ENCODE assay signal across 20 mouse cellular contexts in the genomic region with DNA sequence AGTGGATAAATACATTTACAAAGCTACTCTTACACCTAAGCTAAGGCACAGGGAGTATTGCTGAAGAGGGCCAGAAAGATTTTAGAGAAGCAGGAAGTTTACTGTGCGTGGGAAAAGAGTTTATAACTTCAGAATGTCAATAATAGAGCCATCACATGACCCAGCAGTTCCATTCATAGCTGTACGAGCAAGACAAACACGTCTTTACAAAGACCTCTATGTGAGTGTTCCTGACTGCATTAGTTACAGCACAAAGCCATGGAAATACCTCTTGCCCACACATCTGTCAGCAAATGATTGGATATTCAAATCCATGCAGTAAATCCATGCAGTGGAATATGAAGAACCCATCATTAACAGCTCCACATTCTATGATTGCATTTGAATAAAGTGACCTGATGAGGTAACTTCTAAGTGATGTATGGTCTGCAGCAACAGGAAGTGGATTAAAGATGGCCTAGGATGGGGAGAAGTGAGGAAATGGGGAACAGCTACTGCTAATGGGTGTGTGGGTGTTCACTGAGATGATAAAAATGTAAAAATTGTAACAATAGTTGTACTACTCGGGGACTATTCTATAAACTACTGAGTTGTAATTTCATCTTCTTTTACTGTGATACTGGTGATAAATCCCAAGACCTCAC. TPM values are rescaled to one million over a fixed set of nuclear protein-coding genes. Genes with fewer than 3 reads are reported as not detected.
DNase-seq lines count a peak whose midpoint lies in the region; ATAC-seq and TF ChIP-seq lines count a peak whose summit lies in the region.
"Had no signal": no experiment of that assay in that cellular context is flagged by ENCODE, and none has a peak within 500 bp of the region (broad histone marks: within the 10 kb centered on the region; RNA-seq: fewer than 3 reads in every experiment).

No protein-coding gene starts in this region.

- TF ChIP-seq POLR2A in heart, adult 2 months (IDR thresholded peaks at IDR 0.05; ENCODE audit: insufficient read depth, low read depth, low read length) = no peak
- TF ChIP-seq POLR2A in cerebellum, adult 2 months (IDR thresholded peaks at IDR 0.05; ENCODE audit: borderline replicate concordance, insufficient read depth, low read length) = no peak

- H3K79me2 ChIP-seq in heart, adult 2 months (replicated peaks; ENCODE audit: control insufficient read depth, insufficient read depth, low read length) = no peaks in the 10 kb centered on the region

- peak; percentile 4 for DNase-seq in forebrain, embryonic 14.5 days (ENCODE audit: low spot score)
- no peak for DNase-seq in midbrain, embryonic 14.5 days
- no peak for DNase-seq in midbrain, embryonic 11.5 days (ENCODE audit: low spot score, missing footprints)
- no peak for DNase-seq in heart, adult 2 months
- no peak for DNase-seq in cerebellum, adult 2 months
- DNase-seq: adrenal gland, postnatal 14 days; cerebellum, adult 9-11 months; gastrocnemius, postnatal 25 days; kidney, adult 11 months; left cerebral cortex, postnatal 4 days; right cerebral cortex, postnatal 14 days had no signal

- TF ChIP-seq CTCF in heart, adult 2 months (IDR thresholded peaks at IDR 0.05) = no peak
- no peak for TF ChIP-seq CTCF in cerebellum, adult 2 months (IDR thresholded peaks at IDR 0.05; ENCODE audit: borderline replicate concordance, insufficient read depth, low read depth, low read length)

- WGBS in forebrain, embryonic 14.5 days = 32% methylated on average over 4 of the region's 4 CpGs
- WGBS in forebrain, embryonic 13.5 days = 35% methylated on average over 4 of the region's 4 CpGs
- WGBS in midbrain, embryonic 14.5 days = 45% methylated on average over 4 of the region's 4 CpGs
- 56% methylated on average over 4 of the region's 4 CpGs for WGBS in midbrain, embryonic 11.5 days
- WGBS in heart, adult 2 months = 43% methylated on average over 4 of the region's 4 CpGs
- 57% methylated on average over 4 of the region's 4 CpGs for WGBS in cerebellum, adult 2 months

- no peak overlapping the region for H3K4me2 ChIP-seq in forebrain, embryonic 14.5 days (ENCODE audit: low read length)
- H3K4me2 ChIP-seq in forebrain, embryonic 13.5 days = no peak overlapping the region
- no peak overlapping the region for H3K4me2 ChIP-seq in midbrain, embryonic 14.5 days (ENCODE audit: low read length)
- H3K4me2 ChIP-seq in midbrain, embryonic 11.5 days = no peak overlapping the region
- H3K4me2 ChIP-seq: hindbrain, embryonic 13.5 days; limb, embryonic 15.5 days; lung, embryonic 15.5 days; neural tube, embryonic 12.5 days had no signal

- no peaks in the 10 kb centered on the region for H3K9me3 ChIP-seq in forebrain, embryonic 14.5 days (replicated peaks; ENCODE audit: control insufficient read depth, low read length)
- H3K9me3 ChIP-seq in forebrain, embryonic 13.5 days (replicated peaks) = no peaks in the 10 kb centered on the region
- no peaks in the 10 kb centered on the region for H3K9me3 ChIP-seq in midbrain, embryonic 14.5 days (ENCODE audit: control insufficient read depth, low read length)
- no peaks in the 10 kb centered on the region for H3K9me3 ChIP-seq in midbrain, embryonic 11.5 days (ENCODE audit: control insufficient read depth, low read length)
- H3K9me3 ChIP-seq: hindbrain, embryonic 13.5 days; limb, embryonic 15.5 days; lung, embryonic 15.5 days; neural tube, embryonic 12.5 days had no signal

- no peak overlapping the region for H3K4me3 ChIP-seq in forebrain, embryonic 14.5 days (ENCODE audit: low read depth, low read length)
- no peak overlapping the region for H3K4me3 ChIP-seq in forebrain, embryonic 13.5 days
- no peak overlapping the region for H3K4me3 ChIP-seq in midbrain, embryonic 14.5 days (replicated peaks; ENCODE audit: low read depth, low read length)
- H3K4me3 ChIP-seq in midbrain, embryonic 11.5 days (ENCODE audit: low read depth, low read length) = no peak overlapping the region
- H3K4me3 ChIP-seq in heart, adult 2 months = no peak overlapping the region
- no peak overlapping the region for H3K4me3 ChIP-seq in cerebellum, adult 2 months (replicated peaks; ENCODE audit: insufficient read depth, low read depth, low read length)
- H3K4me3 ChIP-seq: hindbrain, embryonic 13.5 days; limb, embryonic 15.5 days; lung, embryonic 15.5 days; neural tube, embryonic 12.5 days had no signal

- intact Hi-C loops in heart, adult 2 months (cut with DNase I) = no loop called here

- no peak overlapping the region for H3K9ac ChIP-seq in forebrain, embryonic 14.5 days (ENCODE audit: low read length)
- H3K9ac ChIP-seq in forebrain, embryonic 13.5 days = no peak overlapping the region
- H3K9ac ChIP-seq in midbrain, embryonic 14.5 days (replicated peaks; ENCODE audit: low read length) = no peak overlapping the region
- no peak overlapping the region for H3K9ac ChIP-seq in midbrain, embryonic 11.5 days (ENCODE audit: low read length)
- H3K9ac ChIP-seq in heart, adult 2 months (ENCODE audit: low read depth, low read length) = no peak overlapping the region
- H3K9ac ChIP-seq: hindbrain, embryonic 13.5 days; limb, embryonic 15.5 days; liver, embryonic 14.5 days; lung, embryonic 15.5 days; neural tube, embryonic 12.5 days had no signal

- H3K36me3 ChIP-seq in forebrain, embryonic 14.5 days (ENCODE audit: control insufficient read depth, insufficient read depth, low read length) = no peaks in the 10 kb centered on the region
- no peaks in the 10 kb centered on the region for H3K36me3 ChIP-seq in forebrain, embryonic 13.5 days (ENCODE audit: poor library complexity, severe bottlenecking)
- H3K36me3 ChIP-seq in midbrain, embryonic 14.5 days (ENCODE audit: control insufficient read depth, insufficient read depth, low read length) = no peaks in the 10 kb centered on the region
- H3K36me3 ChIP-seq in midbrain, embryonic 11.5 days (ENCODE audit: control insufficient read depth, insufficient read depth, low read length) = no peaks in the 10 kb centered on the region
- H3K36me3 ChIP-seq in heart, adult 2 months (ENCODE audit: control insufficient read depth, insufficient read depth, low read length) = peaks cover 2% of the 10 kb centered on the region; the same call in 1 of the 2 replicates
- H3K36me3 ChIP-seq: hindbrain, embryonic 13.5 days; lung, embryonic 15.5 days; neural tube, embryonic 12.5 days had no signal

- no peaks in the 10 kb centered on the region for H3K27me3 ChIP-seq in forebrain, embryonic 14.5 days (replicated peaks; ENCODE audit: control insufficient read depth, insufficient read depth, low read length)
- H3K27me3 ChIP-seq in forebrain, embryonic 13.5 days = no peaks in the 10 kb centered on the region
- no peaks in the 10 kb centered on the region for H3K27me3 ChIP-seq in midbrain, embryonic 14.5 days (ENCODE audit: control insufficient read depth, insufficient read depth, low read length)
- H3K27me3 ChIP-seq in midbrain, embryonic 11.5 days (ENCODE audit: control insufficient read depth, insufficient read depth, low read length) = no peaks in the 10 kb centered on the region
- H3K27me3 ChIP-seq in heart, adult 2 months (ENCODE audit: control insufficient read depth, insufficient read depth, low read length) = no peaks in the 10 kb centered on the region
- no peaks in the 10 kb centered on the region for H3K27me3 ChIP-seq in cerebellum, adult 2 months (ENCODE audit: control insufficient read depth, insufficient read depth, low read length)
- H3K27me3 ChIP-seq: hindbrain, embryonic 13.5 days; limb, embryonic 15.5 days; lung, embryonic 15.5 days; neural tube, embryonic 12.5 days had no signal

- no peak overlapping the region for H3K27ac ChIP-seq in forebrain, embryonic 14.5 days (ENCODE audit: low read depth, low read length)
- no peak overlapping the region for H3K27ac ChIP-seq in forebrain, embryonic 13.5 days
- H3K27ac ChIP-seq in midbrain, embryonic 14.5 days (replicated peaks; ENCODE audit: low read depth, low read length) = 0 out of 2 replicates have a peak overlapping the region, but pooled peaks have one; percentile 20
- no peak overlapping the region for H3K27ac ChIP-seq in midbrain, embryonic 11.5 days (ENCODE audit: low read depth, low read length)
- H3K27ac ChIP-seq in heart, adult 2 months = no peak overlapping the region
- no peak overlapping the region for H3K27ac ChIP-seq in cerebellum, adult 2 months (ENCODE audit: insufficient read depth, low read length)
- H3K27ac ChIP-seq: hindbrain, embryonic 13.5 days; kidney, postnatal 0 days; limb, embryonic 15.5 days; liver, embryonic 14.5 days; lung, embryonic 15.5 days; neural tube, embryonic 12.5 days had no signal

- ATAC-seq in forebrain, embryonic 14.5 days = no peak
- ATAC-seq in forebrain, embryonic 13.5 days = no peak
- ATAC-seq in midbrain, embryonic 14.5 days (ENCODE audit: low FRiP score, low TSS enrichment) = no peak
- ATAC-seq in midbrain, embryonic 11.5 days (ENCODE audit: low FRiP score) = no peak
- ATAC-seq in megakaryocyte progenitor cell, adult 5-6 weeks (replicated peaks; ENCODE audit: poor library complexity) = peak; percentile 74
- ATAC-seq: activated CD4-positive, CD25-positive, alpha-beta regulatory T cell, adult 4 months had no signal

- 0 out of 2 replicates have a peak, but pooled peaks cover 3% of the 10 kb centered on the region for H3K4me1 ChIP-seq in forebrain, embryonic 14.5 days (ENCODE audit: control insufficient read depth, insufficient read depth, low read length)
- H3K4me1 ChIP-seq in forebrain, embryonic 13.5 days = peaks cover 14% of the 10 kb centered on the region
- H3K4me1 ChIP-seq in midbrain, embryonic 14.5 days (ENCODE audit: control insufficient read depth, insufficient read depth, low read length) = 0 out of 2 replicates have a peak, but pooled peaks cover 4% of the 10 kb centered on the region
- no peaks in the 10 kb centered on the region for H3K4me1 ChIP-seq in midbrain, embryonic 11.5 days (ENCODE audit: control insufficient read depth, insufficient read depth, low read length)
- no peaks in the 10 kb centered on the region for H3K4me1 ChIP-seq in heart, adult 2 months (ENCODE audit: control insufficient read depth, insufficient read depth, low read length)
- H3K4me1 ChIP-seq in cerebellum, adult 2 months (ENCODE audit: control insufficient read depth, insufficient read depth, low read length) = no peaks in the 10 kb centered on the region
- H3K4me1 ChIP-seq: hindbrain, embryonic 13.5 days; limb, embryonic 15.5 days; lung, embryonic 15.5 days; neural tube, embryonic 12.5 days had no signal

- TF ChIP-seq EP300 in heart, adult 2 months (IDR thresholded peaks at IDR 0.05; ENCODE audit: insufficient read depth, low read depth, low read length) = no peak

RNA-seq across cellular contexts. Expression of a gene that starts 41.2 kb away (rescaled TPM):
- polyA plus RNA-seq in forebrain, embryonic 14.5 days (2014; fragmentation: Nextera tagmentation; extraction: Ambion mirVana) = 86.2 and 124 TPM in 2 replicates
- polyA plus RNA-seq in forebrain, embryonic 13.5 days (2015; fragmentation: Nextera tagmentation; extraction: Ambion mirVana) = 84.9 and 91.3 TPM in 2 replicates
- 150 and 152 TPM in 2 replicates for polyA plus RNA-seq in midbrain, embryonic 14.5 days (2014; fragmentation: Nextera tagmentation; extraction: Ambion mirVana)
- polyA plus RNA-seq in midbrain, embryonic 11.5 days (2014; fragmentation: Nextera tagmentation; extraction: Ambion mirVana) = 51.4 and 53.2 TPM in 2 replicates
- total RNA-seq in megakaryocyte progenitor cell, adult 5-6 weeks (2015) = 47.0 and 47.4 TPM in 2 replicates
- 37.5 and 38.1 TPM in 2 replicates for total RNA-seq in megakaryocyte progenitor cell, adult 5-6 weeks (2017)
- total RNA-seq in heart, adult 2 months (2021) = 10 to 100 TPM; 53.6 to 56.2 TPM
- polyA plus RNA-seq in heart, adult 2 months (2012; rRNA removed) = 14.2 and 31.0 TPM in 2 replicates
- 145 and 149 TPM in 2 replicates for polyA plus RNA-seq in cerebellum, adult 2 months (2012; rRNA removed)
